Mouse (Mus musculus) C2C12 (cell line): Measurements from ENCODE around the gene Olfr288.

Experiments used
- CEBPB ChIP-seq: IDR thresholded peaks from one replicate; pipeline ENCODE4 v1.6.1; 2011; ENCODE audit warnings: low read depth, mild to moderate bottlenecking, control low read depth, moderate library complexity
- CTCF ChIP-seq: IDR thresholded peaks from one replicate; pipeline ENCODE4 v1.5.1; 2011; ENCODE audit not compliant: control insufficient read depth, insufficient read depth, insufficient read length
- MAX ChIP-seq: IDR thresholded peaks from one replicate; pipeline ENCODE4 v1.6.1; 2011; ENCODE audit warnings: mild to moderate bottlenecking, control low read depth

DNA sequence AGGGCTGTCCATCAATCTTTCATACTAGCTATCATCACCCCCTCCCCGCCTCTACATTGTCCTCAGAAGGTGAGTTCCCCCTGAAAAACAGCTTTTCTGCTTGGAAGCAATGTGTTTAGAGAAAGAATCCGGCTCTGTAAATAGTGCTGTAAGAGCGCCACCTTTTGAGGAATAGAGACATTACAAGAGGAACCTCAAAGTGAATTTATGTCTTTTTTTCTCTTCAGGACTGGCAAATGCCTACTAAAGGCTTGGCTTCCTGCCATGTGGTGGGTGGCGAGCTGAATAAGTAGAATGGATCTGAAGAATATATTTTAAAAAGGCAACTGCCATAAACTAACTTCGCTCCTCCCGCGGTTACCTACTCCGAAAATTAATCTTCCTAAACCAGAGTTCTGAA, 21.5 kb downstream of the Olfr288 start:
- TF ChIP-seq CTCF (peak; percentile 3), MAX (no peak), CEBPB (no peak)
